Mouse (Mus musculus): ENCODE data around the gene Gm21409. TPM values are rescaled to one million over a fixed set of nuclear protein-coding genes. Genes with fewer than 3 reads are reported as not detected.
"Not testable (repeated sequence)": the region's sequence is repeated elsewhere in the genome, so short reads cannot be mapped to it uniquely, and the experiment has no call there.

Gene Gm21409
- polyA plus RNA-seq (2014; fragmentation: Nextera tagmentation; extraction: Ambion mirVana): not detected in 2 replicates

DNA sequence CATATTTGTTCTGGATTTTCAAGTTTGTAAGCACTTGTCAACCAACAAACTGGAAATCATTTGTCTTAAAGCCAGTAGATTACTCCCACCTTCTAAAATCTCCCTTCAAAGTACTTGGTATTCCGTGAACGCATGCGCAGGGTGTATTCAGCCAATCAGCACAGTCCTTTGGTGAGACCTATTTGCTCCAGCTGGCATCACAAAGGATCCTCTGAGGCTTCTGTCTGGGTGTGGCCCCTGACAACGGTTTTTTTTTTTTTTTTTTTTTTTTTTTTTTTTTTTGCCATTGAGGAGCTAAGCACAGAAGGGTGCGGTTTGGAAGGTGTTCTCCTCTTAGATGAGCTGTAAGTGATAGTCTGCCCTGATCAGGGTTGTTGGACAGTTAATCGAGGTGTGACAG lies at the start of gene Gm21409:
TSS of gene Gm21409 (plus strand) at position 301 of the 400 bp plus-strand sequence.
- H3K4me3 ChIP-seq (ENCODE audit: low read depth, low read length); DNase-seq (ENCODE audit: low spot score); H3K4me1 ChIP-seq (ENCODE audit: control insufficient read depth, insufficient read depth, low read length); H3K9ac ChIP-seq (ENCODE audit: low read length); H3K36me3 ChIP-seq (ENCODE audit: control insufficient read depth, insufficient read depth, low read length); H3K9me3 ChIP-seq (ENCODE audit: control insufficient read depth, low read length); H3K4me2 ChIP-seq (ENCODE audit: low read depth); ATAC-seq (ENCODE audit: insufficient read depth, low FRiP score, low TSS enrichment); H3K27me3 ChIP-seq (ENCODE audit: control insufficient read depth, insufficient read depth, low read length); H3K27ac ChIP-seq (ENCODE audit: low read depth, low read length): not testable (repeated sequence)
- WGBS: no CpG with 5 or more reads among the region's 6 CpGs

Other genes starting within 250 kb of the Gm21409 start
- not detected in 2 replicates for gene Gm21394, start 181.8 kb upstream of the Gm21409 start, polyA plus RNA-seq (2014; fragmentation: Nextera tagmentation; extraction: Ambion mirVana)